Mouse (Mus musculus): ENCODE measurements around the gene Stx5a. TPM values are rescaled to one million over a fixed set of nuclear protein-coding genes. Genes with fewer than 3 reads are reported as not detected.

Stx5a gene
- total RNA-seq, 2 experiments from 2014 or later, result 68.1 to 69.0 TPM

DNA sequence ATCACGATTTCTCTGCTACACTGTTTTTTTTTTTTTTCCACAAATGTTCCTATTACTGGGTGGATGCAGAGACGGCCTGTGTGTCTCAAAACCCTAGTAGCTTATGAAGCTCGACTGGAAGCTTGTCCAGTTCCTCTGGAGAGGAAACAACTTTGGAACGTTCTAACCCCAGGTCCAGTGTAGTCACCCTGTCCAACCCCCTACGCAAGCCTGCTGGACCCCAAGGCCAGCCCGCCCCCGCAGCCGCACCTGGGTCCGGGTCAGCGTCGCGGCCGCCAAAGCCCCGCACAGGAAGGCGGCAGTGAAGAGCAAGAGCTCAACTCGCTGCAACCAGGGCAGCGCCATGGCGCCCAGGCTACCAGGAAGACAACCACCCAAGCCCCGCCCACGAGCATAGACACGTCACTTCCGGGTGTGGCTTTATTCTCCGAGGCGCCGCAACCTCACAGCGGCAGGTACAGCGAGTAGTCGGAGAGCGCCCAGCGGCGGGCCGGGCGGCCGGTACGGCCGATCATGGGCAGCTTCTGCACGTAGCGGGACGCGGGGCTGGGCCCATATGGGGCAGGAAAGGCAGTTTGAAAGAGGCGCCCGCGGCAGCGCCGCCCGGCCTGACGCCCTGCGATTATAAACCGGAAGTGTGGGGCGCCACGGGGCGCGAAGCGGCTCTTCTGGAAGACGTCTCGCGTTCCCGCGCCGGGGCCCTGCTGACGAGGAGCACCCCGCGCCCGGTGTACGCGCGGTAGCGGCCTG is 33.0 kb downstream of the Stx5a start, which contains the start of gene Tmem179b:
TSS of gene Tmem179b (minus strand) at position 382 of the 750 bp plus-strand sequence.
- intact Hi-C loops (cut with DNase I), result loop anchor here (5.0 kb wide), 1 partner anchor 43 kb away; the partner anchor contains the start of gene Ttc9c
- DNase-seq (ENCODE audit: extremely low spot score in 1 of 2, low spot score in 2 of 2), result peak; percentile 92 to 97

GRCm38 (mm10) chr19:8774951-8775421 is 33.8 kb downstream of the Stx5a start:
- intact Hi-C loops (cut with DNase I), result loop anchor here (5.0 kb wide), 1 partner anchor 42 kb away; the partner anchor contains the start of gene Ttc9c
- DNase-seq (ENCODE audit: extremely low spot score in 1 of 2, low spot score in 2 of 2), result no peak

DNA sequence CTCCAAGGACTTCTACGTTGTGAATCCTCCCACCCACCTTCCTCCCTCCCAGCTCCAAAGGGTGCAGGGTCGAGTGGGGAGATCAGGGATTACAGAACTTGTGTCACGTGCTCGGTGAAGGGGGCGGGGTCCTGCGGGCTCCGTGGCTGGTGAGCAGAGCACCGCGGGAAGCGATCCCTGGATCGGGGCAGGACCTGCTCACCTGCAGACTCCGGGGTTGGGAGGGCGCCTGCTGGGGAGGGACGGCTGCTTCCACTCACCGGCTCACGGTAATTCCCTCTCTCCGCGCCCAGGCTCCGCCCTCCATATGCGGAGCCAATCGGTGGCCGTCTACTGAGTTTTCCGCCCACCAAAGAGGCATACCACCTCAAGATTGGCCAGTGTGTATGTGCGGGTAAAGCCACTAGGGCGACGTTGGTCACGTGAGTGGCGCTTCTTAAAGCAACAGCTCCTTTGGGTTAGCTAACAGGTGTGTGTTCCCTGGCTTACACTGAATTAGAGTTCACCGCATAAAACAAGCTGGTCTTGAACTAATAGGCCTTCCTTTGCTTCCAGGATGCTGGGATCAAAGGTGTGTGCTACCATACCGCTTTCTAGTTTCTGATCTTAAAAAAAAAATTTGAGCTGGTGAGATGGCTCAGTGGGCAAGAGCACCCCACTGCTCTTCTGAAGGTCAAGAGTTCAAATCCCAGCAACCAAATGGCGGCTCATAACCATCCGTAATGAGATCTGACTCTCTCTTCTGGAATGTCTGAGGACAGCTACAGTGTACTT is 45.0 kb downstream of the Stx5a start, which contains the start of gene Taf6l:
TSS of gene Taf6l (minus strand) at position 410 of the 774 bp plus-strand sequence.
- intact Hi-C loops (cut with DNase I), result no loop called here

DNA sequence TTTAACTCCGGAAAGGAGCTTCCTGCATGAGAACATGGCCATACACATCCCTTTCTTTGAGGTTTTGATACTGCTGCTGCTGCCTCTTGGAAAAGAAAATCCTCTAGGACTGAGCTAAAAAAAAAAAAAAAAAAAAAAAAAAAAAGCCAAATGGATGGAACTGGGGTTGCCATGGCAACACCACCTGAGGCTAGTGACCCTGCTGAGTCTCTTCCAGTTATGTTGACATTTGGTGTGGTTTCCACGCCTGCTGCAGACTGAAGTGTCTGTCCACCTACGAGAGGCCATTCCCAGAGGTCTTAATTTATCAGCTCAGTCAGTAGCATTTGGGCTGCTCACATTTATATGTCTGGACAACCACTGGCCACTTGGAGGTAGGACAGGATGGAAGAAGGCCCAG is 47.3 kb downstream of the Stx5a start:
- no peak for DNase-seq (ENCODE audit: extremely low spot score in 1 of 2, low spot score in 2 of 2)
- intact Hi-C loops (cut with DNase I), result no loop called here

More for the DNA sequence above, 45.0 kb downstream of the Stx5a start, which contains the start of gene Taf6l:
- DNase-seq (ENCODE audit: extremely low spot score in 1 of 2, low spot score in 2 of 2), result peak; percentile 92 to 93

GRCm38 (mm10) chr19:8789171-8789570 is 48.0 kb downstream of the Stx5a start:
- DNase-seq (ENCODE audit: extremely low spot score in 1 of 2, low spot score in 2 of 2), result no peak
- intact Hi-C loops (cut with DNase I), result no loop called here

DNA sequence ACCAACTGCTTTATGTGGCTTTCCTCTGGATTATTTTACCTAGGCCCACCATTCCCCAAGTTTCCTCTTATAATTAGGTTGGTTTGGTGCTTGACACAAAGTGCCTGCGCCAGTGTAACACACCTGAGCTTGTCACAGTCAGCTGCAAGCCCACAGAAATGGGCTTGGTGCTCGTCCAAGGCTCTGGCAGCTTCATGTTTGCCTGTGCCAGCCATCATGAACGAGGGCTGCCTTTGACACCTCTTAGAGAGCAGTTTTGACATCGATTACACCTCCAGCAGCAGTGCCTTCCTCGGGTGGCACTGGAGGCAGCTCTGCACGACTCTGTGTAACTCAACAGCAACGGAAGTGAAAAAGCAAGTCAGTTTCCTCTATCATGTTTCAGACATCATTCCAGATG is 49.0 kb downstream of the Stx5a start:
- DNase-seq (ENCODE audit: extremely low spot score in 1 of 2, low spot score in 2 of 2), result no peak
- intact Hi-C loops (cut with DNase I), result no loop called here

GRCm38 (mm10) chr19:8798264-8798946 is 57.2 kb downstream of the Stx5a start, which contains the start of gene Polr2g:
TSS of gene Polr2g (minus strand) at chr19:8798577.
- DNase-seq (ENCODE audit: extremely low spot score in 1 of 2, low spot score in 2 of 2), result peak; percentile 87 to 94
- intact Hi-C loops (cut with DNase I), result no loop called here

DNA sequence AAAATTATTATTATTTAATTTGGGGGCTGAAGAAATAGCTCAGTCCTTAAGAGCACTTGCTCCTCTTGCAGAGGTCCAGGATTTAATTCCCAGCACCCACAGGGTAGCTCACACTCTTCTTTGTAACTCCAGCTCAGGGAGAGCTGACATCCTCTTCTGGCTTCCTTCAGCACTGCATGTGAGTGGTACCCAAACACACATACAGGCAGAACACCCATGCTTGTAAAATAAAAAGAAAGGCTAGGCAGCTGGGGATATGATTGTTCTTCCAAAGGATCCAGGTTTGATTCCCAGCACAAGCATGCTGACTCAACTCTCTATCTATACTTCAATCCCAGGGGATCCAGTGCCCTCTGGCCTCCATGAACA is 57.7 kb downstream of the Stx5a start:
- intact Hi-C loops (cut with DNase I), result no loop called here
- no peak for DNase-seq (ENCODE audit: extremely low spot score in 1 of 2, low spot score in 2 of 2)

- peak; percentile 97 to 98 for DNase-seq (ENCODE audit: extremely low spot score in 1 of 2, low spot score in 2 of 2)
- intact Hi-C loops (cut with DNase I), result no loop called here
These were observed 61.1 kb downstream of the Stx5a start, which contains the start of gene Zbtb3 for GRCm38 (mm10) chr19:8802130-8802821. TSS of gene Zbtb3 (plus strand) at chr19:8802555.

DNA sequence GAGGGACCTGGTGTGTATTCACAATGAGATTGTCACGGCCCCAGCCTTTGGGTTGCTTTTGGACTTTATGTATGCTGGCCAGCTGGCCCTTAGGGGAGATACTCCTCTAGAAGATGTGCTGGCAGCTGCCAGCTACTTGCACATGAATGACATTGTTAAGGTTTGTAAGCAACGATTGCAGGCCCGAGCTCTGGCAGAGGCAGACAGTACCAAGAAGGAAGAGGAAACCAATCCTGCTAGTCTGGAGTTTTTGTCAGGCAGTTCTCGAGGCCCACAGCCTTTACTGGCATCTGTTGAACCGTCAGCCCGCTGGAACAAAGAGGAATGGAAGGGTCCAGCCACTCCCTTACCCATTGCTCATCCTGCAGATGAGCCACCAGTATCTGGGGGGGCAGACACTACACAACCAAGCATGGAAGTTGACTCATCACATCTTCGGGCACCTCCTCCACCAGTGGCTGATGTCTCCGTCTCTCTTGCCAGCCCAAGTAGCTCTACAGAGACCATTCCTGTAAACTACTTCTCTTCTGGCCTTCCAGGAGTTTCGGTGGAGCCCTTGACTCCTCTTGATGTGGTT is 62.1 kb downstream of the Stx5a start:
- intact Hi-C loops (cut with DNase I), result no loop called here
- no peak for DNase-seq (ENCODE audit: extremely low spot score in 1 of 2, low spot score in 2 of 2)

DNA sequence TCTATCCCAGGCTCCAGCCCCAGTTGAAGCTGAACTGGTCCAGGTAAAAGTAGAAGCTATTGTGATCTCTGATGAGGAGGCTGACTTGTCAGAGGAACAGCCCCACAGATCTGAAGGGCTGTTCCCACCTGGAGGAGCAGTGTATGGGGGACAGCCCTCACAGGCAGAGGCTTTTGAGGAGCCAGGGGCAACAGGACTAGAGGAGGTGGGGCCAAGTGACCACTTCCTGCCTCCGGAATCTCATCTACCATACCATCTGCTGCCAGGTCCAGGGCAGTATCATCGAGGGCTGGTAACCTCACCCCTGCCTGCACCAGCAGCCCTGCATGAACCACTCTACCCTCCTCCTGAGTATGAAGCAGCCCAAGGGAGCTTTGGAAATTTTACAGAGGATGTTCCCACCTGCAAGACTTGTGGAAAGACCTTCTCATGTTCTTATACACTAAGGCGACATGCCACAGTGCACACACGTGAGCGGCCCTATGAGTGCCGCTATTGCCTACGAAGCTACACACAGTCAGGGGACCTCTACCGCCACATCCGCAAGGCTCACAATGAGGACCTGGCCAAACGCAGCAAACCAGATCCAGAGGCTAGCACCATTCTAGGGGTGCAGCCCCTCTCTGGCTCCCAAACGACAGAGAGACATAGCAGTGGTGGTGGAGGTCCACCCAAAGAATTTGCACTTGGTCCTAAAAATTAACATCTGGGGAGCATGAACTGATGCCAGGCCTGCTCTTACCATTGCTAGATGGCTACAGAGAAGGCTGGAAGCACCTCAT is 62.9 kb downstream of the Stx5a start:
- DNase-seq (ENCODE audit: extremely low spot score in 1 of 2, low spot score in 2 of 2), result no peak
- intact Hi-C loops (cut with DNase I), result no loop called here

Small RNA genes within 50 kb of the gene (microRNA-seq; reads per million reads assigned to microRNA genes)
- gene Mir6992, result not detected

Other genes starting within 250 kb of the Stx5a start
- gene Slc22a8, start 150.2 kb upstream of the Stx5a start, total RNA-seq (2021), result 10 to 100 TPM; 19.9 to 20.2 TPM
- gene Slc22a6, start 123.4 kb upstream of the Stx5a start, total RNA-seq (2021), result 1 to 10 TPM; 4.9 to 5.9 TPM
- gene Chrm1, start 77.6 kb upstream of the Stx5a start, total RNA-seq (2021), result 100 to 1,000 TPM; 119 to 128 TPM
- gene Slc3a2, start 18.0 kb upstream of the Stx5a start, total RNA-seq (2021), result 100 to 1,000 TPM; 195 to 198 TPM
- 10 to 100 TPM; 47.3 to 47.4 TPM for gene Wdr74, start 5.6 kb upstream of the Stx5a start, total RNA-seq (2021)
- 1 to 10 TPM; 1.3 to 2.2 TPM for gene 1700092M07Rik, start 695 bp upstream of the Stx5a start, total RNA-seq (2021)
- 10 to 100 TPM; 72.7 to 76.2 TPM for gene Nxf1, start 15.7 kb downstream of the Stx5a start, total RNA-seq (2021)
- gene Tmem223, start 29.6 kb downstream of the Stx5a start, total RNA-seq (2021), result 10 to 100 TPM; 87.9 to 93.9 TPM
- 1 to 10 TPM; 7.2 to 8.9 TPM for gene Tmem179b, start 33.1 kb downstream of the Stx5a start, total RNA-seq (2021)
- gene Taf6l, start 45.0 kb downstream of the Stx5a start, total RNA-seq (2021), result 10 to 100 TPM; 16.4 to 17.8 TPM
- gene Polr2g, start 57.2 kb downstream of the Stx5a start, total RNA-seq (2021), result 100 to 1,000 TPM; 109 to 110 TPM
- 1 to 10 TPM; 4.5 to 5.5 TPM for gene Zbtb3, start 61.1 kb downstream of the Stx5a start, total RNA-seq (2021)
- 10 to 100 TPM; 27.7 to 29.0 TPM for gene Ttc9c, start 77.9 kb downstream of the Stx5a start, total RNA-seq (2021)
- 10 to 100 TPM; 98.6 to 98.9 TPM for gene Hnrnpul2, start 78.6 kb downstream of the Stx5a start, total RNA-seq (2021)
- 1 to 10 TPM in 1 of 2 experiments, not detected in 1; 1.9 TPM for gene AC129217.1, start 88.4 kb downstream of the Stx5a start, total RNA-seq (2021)
- 10 to 100 TPM; 96.1 to 97.0 TPM for gene Bscl2, start 96.1 kb downstream of the Stx5a start, total RNA-seq (2021)
- 100 to 1,000 TPM; 319 to 328 TPM for gene Gng3, start 97.8 kb downstream of the Stx5a start, total RNA-seq (2021)
- 1 to 10 TPM in 1 of 2 experiments, under 1 TPM in 1; 0.43 to 1.0 TPM for gene Lrrn4cl, start 109.4 kb downstream of the Stx5a start, total RNA-seq (2021)
- gene Ubxn1, start 130.1 kb downstream of the Stx5a start, total RNA-seq (2021), result 100 to 1,000 TPM; 101 TPM
- gene Uqcc3, start 139.5 kb downstream of the Stx5a start, total RNA-seq (2021), result 10 to 100 TPM; 26.1 to 33.3 TPM
- gene Lbhd1, start 142.3 kb downstream of the Stx5a start, total RNA-seq (2021), result 1 to 10 TPM; 3.4 to 7.9 TPM
- gene Gm49403, start 142.5 kb downstream of the Stx5a start, total RNA-seq (2021), result not detected
- gene 1810009A15Rik, start 147.4 kb downstream of the Stx5a start, total RNA-seq (2021), result 10 to 100 TPM; 19.5 to 23.4 TPM
- gene Gm49416, start 147.5 kb downstream of the Stx5a start, total RNA-seq (2021), result 1 to 10 TPM in 1 of 2 experiments, not detected in 1; 1.7 TPM
- 10 to 100 TPM; 22.0 to 23.1 TPM for gene Ints5, start 151.6 kb downstream of the Stx5a start, total RNA-seq (2021)
- gene Ganab, start 156.7 kb downstream of the Stx5a start, total RNA-seq (2021), result 10 to 100 TPM; 94.4 to 96.8 TPM
- 100 to 1,000 TPM; 141 to 144 TPM for gene B3gat3, start 179.0 kb downstream of the Stx5a start, total RNA-seq (2021)
- 1 to 10 TPM; 2.1 to 2.4 TPM for gene Rom1, start 187.9 kb downstream of the Stx5a start, total RNA-seq (2021)
- 1 to 10 TPM; 7.5 to 8.5 TPM for gene Eml3, start 188.1 kb downstream of the Stx5a start, total RNA-seq (2021)
- gene Mta2, start 200.5 kb downstream of the Stx5a start, total RNA-seq (2021), result 10 to 100 TPM; 50.2 to 52.4 TPM
- gene Tut1, start 212.4 kb downstream of the Stx5a start, total RNA-seq (2021), result 10 to 100 TPM; 14.6 to 16.0 TPM
- gene Eef1g, start 225.6 kb downstream of the Stx5a start, total RNA-seq (2021), result 100 to 1,000 TPM; 228 to 251 TPM
- gene Ahnak, start 247.9 kb downstream of the Stx5a start, total RNA-seq (2021), result 10 to 100 TPM; 14.5 to 17.8 TPM

Measured in left cerebral cortex, postnatal 10 days (tissue).